Mouse (Mus musculus) testis, adult 2 months (tissue): ENCODE data around the gene Spata33.

Experiments used
- CTCF ChIP-seq: fragments of 200-500 bp; IDR thresholded peaks from 2 replicates; pipeline ENCODE4 v1.5.1; 2012; ENCODE audit warnings: low read depth, mild to moderate bottlenecking, inconsistent platforms, low read length, moderate library complexity; ENCODE audit not compliant: control insufficient read depth, insufficient read depth, insufficient replicate concordance
- POLR2A ChIP-seq: fragments of 200-500 bp; IDR thresholded peaks from 2 replicates; pipeline ENCODE4 v1.6.1; 2012; ENCODE audit warnings: low read depth, mild to moderate bottlenecking, inconsistent platforms, low read length, moderate library complexity; ENCODE audit not compliant: control insufficient read depth

- TF ChIP-seq CTCF = no peak
- TF ChIP-seq POLR2A = no peak
Observed at GRCm38 (mm10) chr8:123232553-123232952, 19.9 kb downstream of the Spata33 start.
